Mouse (Mus musculus) brain, adult 2 months (tissue): ENCODE data around the gene Rgl3.

Source experiments
- DNase-seq: peaks from one replicate; pipeline ENCODE4 v3.0.0; 2011; ENCODE audit warnings: low read depth, low spot score

The Rgl3 gene

GRCm38 (mm10) chr9:21989230-21990110 lies at the start of gene Rgl3:
Gene Rgl3 (minus strand): TSS chr9:21989446.
- peak; percentile 71 for DNase-seq

GRCm38 (mm10) chr9:22037826-22038225 lies 48.6 kb upstream of the Rgl3 start:
- DNase-seq: no peak

- DNase-seq: no peak
Measured at GRCm38 (mm10) chr9:22035300-22036044, 46.2 kb upstream of the Rgl3 start.

GRCm38 (mm10) chr9:22030386-22030785 lies 41.1 kb upstream of the Rgl3 start:
- peak; percentile 74 for DNase-seq

- no peak for DNase-seq
Measured at GRCm38 (mm10) chr9:22028467-22028866, 39.2 kb upstream of the Rgl3 start.

- DNase-seq: peak; percentile 86
Measured at GRCm38 (mm10) chr9:22024592-22024991, 35.3 kb upstream of the Rgl3 start.

GRCm38 (mm10) chr9:22017208-22017825 lies 28.1 kb upstream of the Rgl3 start:
- peak; percentile 88 for DNase-seq

- no peak for DNase-seq
Measured at GRCm38 (mm10) chr9:22016245-22016644, 27.0 kb upstream of the Rgl3 start.

- no peak for DNase-seq
Measured at GRCm38 (mm10) chr9:22012731-22013130, 23.5 kb upstream of the Rgl3 start.

GRCm38 (mm10) chr9:22011055-22011454 lies 21.8 kb upstream of the Rgl3 start:
- DNase-seq: no peak

GRCm38 (mm10) chr9:22004546-22004945 lies 15.3 kb upstream of the Rgl3 start:
- no peak for DNase-seq

GRCm38 (mm10) chr9:22003163-22003554 lies 13.9 kb upstream of the Rgl3 start:
- peak; percentile 61 for DNase-seq

- peak; percentile 100 for DNase-seq
Measured at GRCm38 (mm10) chr9:22002194-22003162, 13.2 kb upstream of the Rgl3 start, which contains the start of the genes Ccdc151 and Prkcsh. Gene Ccdc151 (minus strand): TSS chr9:22002634. Gene Prkcsh (plus strand): TSS chr9:22002806.

- no peak for DNase-seq
Measured at GRCm38 (mm10) chr9:22001633-22002032, 12.4 kb upstream of the Rgl3 start.

- DNase-seq: no peak
Measured at GRCm38 (mm10) chr9:22000296-22000695, 11.1 kb upstream of the Rgl3 start.

- no peak for DNase-seq
Measured at GRCm38 (mm10) chr9:21996178-21996867, 7.1 kb upstream of the Rgl3 start.

GRCm38 (mm10) chr9:21992227-21992626 lies 3.0 kb upstream of the Rgl3 start:
- DNase-seq: no peak

- DNase-seq: peak; percentile 60
Measured at GRCm38 (mm10) chr9:21988421-21989101, 685 bp downstream of the Rgl3 start.

GRCm38 (mm10) chr9:21987592-21988342 lies 1.5 kb downstream of the Rgl3 start:
- DNase-seq: peak; percentile 31
